Mouse (Mus musculus): ENCODE measurements around the gene Gm21560.
"Not testable (repeated sequence)": the region's sequence is repeated elsewhere in the genome, so short reads cannot be mapped to it uniquely, and the experiment has no call there.

Gm21560 gene

DNA sequence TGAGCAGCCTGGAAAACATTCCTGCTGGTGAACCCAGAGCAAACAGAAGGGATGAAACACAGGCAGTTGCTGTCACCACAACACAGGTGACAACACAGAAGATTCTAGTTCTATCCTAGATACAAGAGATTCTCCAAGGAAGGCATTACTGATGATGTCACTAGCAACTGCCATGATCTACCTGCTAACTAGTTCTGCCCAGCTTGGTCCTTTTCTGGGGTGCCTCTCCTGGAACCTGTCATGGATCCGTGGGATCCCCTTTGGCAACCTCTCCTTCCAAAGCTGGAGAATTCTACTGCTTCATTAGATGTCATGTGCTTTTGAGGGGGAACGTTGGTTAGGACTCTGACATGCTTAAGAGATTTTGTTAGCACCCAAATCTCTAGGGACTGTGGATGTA, at the start of gene Gm21560:
Gm21560 (minus strand) TSS at position 101 of the 400 bp plus-strand sequence.
- in situ Hi-C loops (cut with MboI) = not testable (repeated sequence)

DNA sequence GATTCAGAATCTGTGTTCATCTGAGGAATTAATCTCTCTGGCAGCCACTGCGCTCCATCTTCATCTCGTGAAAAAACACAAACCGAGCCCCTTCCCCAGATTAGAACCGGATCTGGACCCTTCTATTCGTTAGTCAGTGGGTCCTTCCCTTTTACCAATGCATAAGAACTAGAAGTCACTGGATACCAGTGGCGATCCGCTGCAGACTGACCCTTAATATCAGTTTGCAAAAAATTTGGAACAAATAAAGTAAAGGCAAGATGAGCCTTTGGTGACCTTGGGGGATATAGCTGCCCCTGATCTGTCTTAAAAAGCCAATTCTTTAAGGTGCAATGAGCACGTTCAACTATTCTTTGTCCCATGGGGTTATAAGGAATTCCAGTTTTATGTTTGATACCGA, 55.6 kb downstream of the Gm21560 start:
- in situ Hi-C loops (cut with MboI) = not testable (repeated sequence)

DNA sequence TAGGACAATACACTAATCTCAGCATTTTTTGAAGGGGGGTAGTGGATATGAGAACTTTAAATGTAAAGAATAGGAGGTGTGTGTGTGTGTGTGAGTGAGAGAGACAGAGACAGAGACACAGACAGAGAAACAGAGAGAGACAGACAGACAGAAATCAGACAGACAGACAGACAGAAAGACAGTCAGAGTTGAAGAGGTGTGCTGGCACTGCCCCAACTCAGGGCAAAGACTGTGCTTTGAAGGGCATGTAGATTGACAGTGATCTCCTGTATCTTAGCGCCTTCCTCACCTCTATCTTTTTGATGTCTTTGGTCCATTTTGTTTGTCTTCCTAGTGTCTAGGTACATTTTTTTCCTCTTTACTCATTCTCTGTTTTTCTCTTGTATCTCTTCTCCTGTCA, 58.0 kb downstream of the Gm21560 start:
- in situ Hi-C loops (cut with MboI) = not testable (repeated sequence)

All from mature B cell (primary cell).